Comparison of ENCODE assay signal across 14 mouse cellular contexts in genomic region chr4:136806254-136806653, GRCm38 (mm10). TPM values are rescaled to one million over a fixed set of nuclear protein-coding genes. Genes with fewer than 3 reads are reported as not detected.
DNase-seq lines count a peak whose midpoint lies in the region; ATAC-seq and TF ChIP-seq lines count a peak whose summit lies in the region.
"Had no signal": no experiment of that assay in that cellular context is flagged by ENCODE, and none has a peak within 500 bp of the region (broad histone marks: within the 10 kb centered on the region; RNA-seq: fewer than 3 reads in every experiment).

No protein-coding gene starts in this region.

- peak; percentile 52 to 56 for DNase-seq in cerebellum, postnatal 10 days
- no peak for DNase-seq in hindbrain, embryonic 11.5 days (ENCODE audit: low spot score)
- no peak for DNase-seq in midbrain, embryonic 14.5 days
- no peak for DNase-seq in stomach, postnatal 0 days (ENCODE audit: low spot score)
- no peak for DNase-seq in spleen, postnatal 10 days (ENCODE audit: low spot score in 2 of 2)
- DNase-seq: cerebellum, adult 2 months; heart, postnatal 14 days; kidney, adult 8-10 months; liver, embryonic 13.5 days; lung, postnatal 36 days had no signal

- H3K27me3 ChIP-seq in hindbrain, embryonic 13.5 days: no peaks in the 10 kb centered on the region
- no peaks in the 10 kb centered on the region for H3K27me3 ChIP-seq in hindbrain, embryonic 11.5 days (ENCODE audit: control insufficient read depth, insufficient read depth, low read length)
- no peaks in the 10 kb centered on the region for H3K27me3 ChIP-seq in midbrain, embryonic 14.5 days (ENCODE audit: control insufficient read depth, insufficient read depth, low read length)
- H3K27me3 ChIP-seq in midbrain, embryonic 16.5 days (ENCODE audit: control insufficient read depth, insufficient read depth, low read depth, low read length): no peaks in the 10 kb centered on the region
- H3K27me3 ChIP-seq in stomach, postnatal 0 days (ENCODE audit: control insufficient read depth, insufficient read depth, low read length): no peaks in the 10 kb centered on the region
- H3K27me3 ChIP-seq: neural tube, embryonic 15.5 days had no signal

- peak; percentile 32 for TF ChIP-seq CTCF in stomach, postnatal 0 days (IDR thresholded peaks at IDR 0.05; ENCODE audit: low read depth)

- ATAC-seq in cerebellum, adult (ENCODE audit: insufficient number of reproducible peaks, low FRiP score, low TSS enrichment): no peak
- ATAC-seq in hindbrain, embryonic 13.5 days (ENCODE audit: low FRiP score): no peak
- ATAC-seq in hindbrain, embryonic 11.5 days (ENCODE audit: low FRiP score): no peak
- no peak for ATAC-seq in midbrain, embryonic 14.5 days (ENCODE audit: low FRiP score, low TSS enrichment)
- ATAC-seq in midbrain, embryonic 16.5 days: no peak
- no peak for ATAC-seq in stomach, postnatal 0 days (ENCODE audit: low FRiP score, low TSS enrichment)

- TF ChIP-seq EP300 in stomach, postnatal 0 days (optimal IDR thresholded peaks at IDR 0.05): no peak

- H3K9me3 ChIP-seq in hindbrain, embryonic 13.5 days: no peaks in the 10 kb centered on the region
- H3K9me3 ChIP-seq in hindbrain, embryonic 11.5 days (ENCODE audit: control insufficient read depth, low read length): no peaks in the 10 kb centered on the region
- no peaks in the 10 kb centered on the region for H3K9me3 ChIP-seq in midbrain, embryonic 14.5 days (ENCODE audit: control insufficient read depth, low read length)
- no peaks in the 10 kb centered on the region for H3K9me3 ChIP-seq in midbrain, embryonic 16.5 days (replicated peaks; ENCODE audit: control insufficient read depth, low read length, poor library complexity, severe bottlenecking)
- H3K9me3 ChIP-seq in stomach, postnatal 0 days (ENCODE audit: control insufficient read depth, low read length): no peaks in the 10 kb centered on the region
- H3K9me3 ChIP-seq: liver, embryonic 13.5 days; neural tube, embryonic 15.5 days had no signal

- H3K4me2 ChIP-seq in hindbrain, embryonic 13.5 days: no peak overlapping the region
- no peak overlapping the region for H3K4me2 ChIP-seq in hindbrain, embryonic 11.5 days (replicated peaks; ENCODE audit: low read depth, low read length)
- no peak overlapping the region for H3K4me2 ChIP-seq in midbrain, embryonic 14.5 days (ENCODE audit: low read length)
- H3K4me2 ChIP-seq in midbrain, embryonic 16.5 days (ENCODE audit: low read length): no peak overlapping the region
- H3K4me2 ChIP-seq in stomach, postnatal 0 days (replicated peaks; ENCODE audit: low read depth): no peak overlapping the region
- H3K4me2 ChIP-seq: liver, embryonic 13.5 days; neural tube, embryonic 15.5 days had no signal

- 70% methylated on average over 10 of the region's 10 CpGs for WGBS in hindbrain, embryonic 13.5 days
- 71% methylated on average over 10 of the region's 10 CpGs for WGBS in hindbrain, embryonic 11.5 days
- 59% methylated on average over 10 of the region's 10 CpGs for WGBS in midbrain, embryonic 14.5 days
- WGBS in midbrain, embryonic 16.5 days: 72% methylated on average over 10 of the region's 10 CpGs
- WGBS in stomach, postnatal 0 days: 55% methylated on average over 10 of the region's 10 CpGs

- peak overlapping the region; percentile 31; the same call in 1 of the 2 replicates for H3K9ac ChIP-seq in hindbrain, embryonic 13.5 days
- H3K9ac ChIP-seq in hindbrain, embryonic 11.5 days (ENCODE audit: low read depth, low read length): no peak overlapping the region
- H3K9ac ChIP-seq in midbrain, embryonic 14.5 days (replicated peaks; ENCODE audit: low read length): no peak overlapping the region
- H3K9ac ChIP-seq in midbrain, embryonic 16.5 days (ENCODE audit: low read depth, low read length): no peak overlapping the region
- H3K9ac ChIP-seq in stomach, postnatal 0 days (ENCODE audit: low read length): no peak overlapping the region
- H3K9ac ChIP-seq: liver, embryonic 13.5 days; neural tube, embryonic 15.5 days had no signal

- H3K27ac ChIP-seq in hindbrain, embryonic 13.5 days: peak overlapping the region; percentile 35; the same call in 1 of the 2 replicates
- H3K27ac ChIP-seq in hindbrain, embryonic 11.5 days (ENCODE audit: low read depth, low read length): no peak overlapping the region; the same call in 1 of the 2 replicates
- H3K27ac ChIP-seq in midbrain, embryonic 14.5 days (replicated peaks; ENCODE audit: low read depth, low read length): 0 out of 2 replicates have a peak overlapping the region, but pooled peaks have one; percentile 9
- H3K27ac ChIP-seq in midbrain, embryonic 16.5 days (ENCODE audit: low read length): no peak overlapping the region
- peak overlapping the region; percentile 2; the same call in 1 of the 2 replicates for H3K27ac ChIP-seq in stomach, postnatal 0 days (replicated peaks)
- H3K27ac ChIP-seq: liver, embryonic 13.5 days; neural tube, embryonic 15.5 days had no signal

- 0 out of 2 replicates have a peak, but pooled peaks cover 3% of the 10 kb centered on the region for H3K36me3 ChIP-seq in hindbrain, embryonic 13.5 days
- H3K36me3 ChIP-seq in hindbrain, embryonic 11.5 days (ENCODE audit: control insufficient read depth, insufficient read depth, low read length): no peaks in the 10 kb centered on the region
- no peaks in the 10 kb centered on the region for H3K36me3 ChIP-seq in midbrain, embryonic 14.5 days (ENCODE audit: control insufficient read depth, insufficient read depth, low read length)
- H3K36me3 ChIP-seq in midbrain, embryonic 16.5 days (ENCODE audit: control insufficient read depth, insufficient read depth, low read length): no peaks in the 10 kb centered on the region
- no peaks in the 10 kb centered on the region for H3K36me3 ChIP-seq in stomach, postnatal 0 days (ENCODE audit: control insufficient read depth, insufficient read depth, low read length)
- H3K36me3 ChIP-seq: liver, embryonic 13.5 days; neural tube, embryonic 15.5 days had no signal

- no peak overlapping the region for H3K4me3 ChIP-seq in hindbrain, embryonic 13.5 days
- no peak overlapping the region for H3K4me3 ChIP-seq in hindbrain, embryonic 11.5 days (ENCODE audit: low read depth, low read length)
- no peak overlapping the region for H3K4me3 ChIP-seq in midbrain, embryonic 14.5 days (replicated peaks; ENCODE audit: low read depth, low read length)
- no peak overlapping the region for H3K4me3 ChIP-seq in midbrain, embryonic 16.5 days (ENCODE audit: low read depth, low read length)
- no peak overlapping the region for H3K4me3 ChIP-seq in stomach, postnatal 0 days (ENCODE audit: low read depth, low read length)
- H3K4me3 ChIP-seq: liver, embryonic 13.5 days; neural tube, embryonic 15.5 days had no signal

- peaks cover 77% of the 10 kb centered on the region for H3K4me1 ChIP-seq in hindbrain, embryonic 13.5 days (replicated peaks)
- H3K4me1 ChIP-seq in hindbrain, embryonic 11.5 days (replicated peaks; ENCODE audit: control insufficient read depth, insufficient read depth, low read length): peaks cover 16% of the 10 kb centered on the region
- H3K4me1 ChIP-seq in midbrain, embryonic 14.5 days (ENCODE audit: control insufficient read depth, insufficient read depth, low read length): peaks cover 29% of the 10 kb centered on the region
- H3K4me1 ChIP-seq in midbrain, embryonic 16.5 days (ENCODE audit: control insufficient read depth, insufficient read depth, low read length): peaks cover 29% of the 10 kb centered on the region
- H3K4me1 ChIP-seq in stomach, postnatal 0 days (replicated peaks; ENCODE audit: control insufficient read depth, insufficient read depth): 0 out of 2 replicates have a peak, but pooled peaks cover 2% of the 10 kb centered on the region

RNA-seq across cellular contexts. Expression of gene Ephb2, which starts 29.5 kb away (rescaled TPM):
- polyA plus RNA-seq in hindbrain, embryonic 13.5 days (2015; fragmentation: Nextera tagmentation; extraction: Ambion mirVana): 14.9 and 16.5 TPM in 2 replicates
- 18.5 and 20.1 TPM in 2 replicates for polyA plus RNA-seq in hindbrain, embryonic 11.5 days (2014; fragmentation: Nextera tagmentation; extraction: Ambion mirVana)
- polyA plus RNA-seq in midbrain, embryonic 14.5 days (2014; fragmentation: Nextera tagmentation; extraction: Ambion mirVana): 27.6 and 32.8 TPM in 2 replicates
- 13.1 and 17.5 TPM in 2 replicates for polyA plus RNA-seq in midbrain, embryonic 16.5 days (2015; fragmentation: Nextera tagmentation; extraction: Ambion mirVana)
- 2.3 and 2.5 TPM in 2 replicates for polyA plus RNA-seq in stomach, postnatal 0 days (2015; fragmentation: Nextera tagmentation; extraction: Ambion mirVana)

Comparison
In these comparisons a context has a peak if more than half of its experiments do, and no peak if none do; other contexts are left out.
1. H3K27ac ChIP-seq: peak in hindbrain, embryonic 13.5 days (single experiment), midbrain, embryonic 14.5 days (single experiment) and stomach, postnatal 0 days (single experiment); none in hindbrain, embryonic 11.5 days (single experiment) and midbrain, embryonic 16.5 days (single experiment).
2. DNase-seq: peak in cerebellum, postnatal 10 days (2 of 2); none in hindbrain, embryonic 11.5 days (single experiment), midbrain, embryonic 14.5 days (single experiment), stomach, postnatal 0 days (single experiment) and spleen, postnatal 10 days (0 of 2).